Mouse (Mus musculus): ENCODE measurements at regions not wholly inside any gene's neighbourhood (a gene's known extent, or its start where the extent isn't known, plus 50 kb on each side); places are given as distances from the start of the nearest gene placed in this dataset.

GRCm38 (mm10) chr6:67115505-67116303 is 78.4 kb upstream of the Gadd45a start:
- DNase-seq (ENCODE audit: low read depth, low spot score): no peak

DNA sequence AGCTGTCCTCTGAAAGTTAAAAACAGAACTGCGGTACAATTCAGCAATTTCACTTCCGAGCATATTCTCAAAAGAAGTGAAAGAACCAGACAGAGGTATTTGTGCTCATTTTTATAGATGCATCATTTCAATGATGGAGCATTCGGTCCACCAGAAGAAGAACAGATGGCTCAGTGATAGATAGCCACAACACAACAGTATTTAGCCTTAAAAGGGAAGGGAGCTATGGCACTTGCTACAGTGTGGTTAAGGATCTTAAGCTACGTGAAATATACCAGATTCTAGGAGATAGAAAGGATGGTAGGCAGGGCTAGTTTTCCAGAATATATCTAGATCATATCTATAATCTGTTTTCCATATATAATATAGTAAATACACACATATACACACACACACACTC is 77.5 kb upstream of the Gadd45a start:
- DNase-seq (ENCODE audit: low read depth, low spot score): peak; percentile 48

DNA sequence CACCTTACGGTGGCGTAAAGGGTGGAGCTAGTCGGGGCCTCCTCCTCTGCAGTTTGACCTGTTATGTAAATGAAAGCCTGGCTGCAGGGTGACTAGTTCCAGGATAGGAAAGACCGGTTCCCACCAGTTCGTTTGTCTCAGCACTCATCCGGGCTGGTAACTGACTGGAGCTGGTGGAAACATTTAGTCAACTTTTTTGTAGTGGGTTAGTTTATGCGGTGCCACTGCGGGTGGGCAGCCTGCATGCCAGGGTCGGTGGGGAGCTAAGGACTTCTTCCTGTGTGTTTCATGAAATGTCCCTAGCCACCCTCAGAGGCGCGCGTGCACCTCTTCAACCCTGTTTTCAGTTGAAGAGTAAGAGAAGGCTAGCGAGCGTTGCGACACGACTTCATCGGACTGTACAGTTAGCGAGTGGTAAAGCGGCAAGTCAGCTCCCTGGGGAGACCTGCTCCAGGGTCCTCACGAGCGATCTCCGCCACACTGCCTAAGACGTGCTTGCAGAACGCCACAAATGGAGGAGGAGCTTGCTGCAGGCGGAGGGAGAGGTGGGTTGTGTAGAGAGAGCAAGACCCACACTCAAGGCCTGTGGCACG is 76.5 kb upstream of the Gadd45a start:
- no peak for DNase-seq (ENCODE audit: low read depth, low spot score)

DNA sequence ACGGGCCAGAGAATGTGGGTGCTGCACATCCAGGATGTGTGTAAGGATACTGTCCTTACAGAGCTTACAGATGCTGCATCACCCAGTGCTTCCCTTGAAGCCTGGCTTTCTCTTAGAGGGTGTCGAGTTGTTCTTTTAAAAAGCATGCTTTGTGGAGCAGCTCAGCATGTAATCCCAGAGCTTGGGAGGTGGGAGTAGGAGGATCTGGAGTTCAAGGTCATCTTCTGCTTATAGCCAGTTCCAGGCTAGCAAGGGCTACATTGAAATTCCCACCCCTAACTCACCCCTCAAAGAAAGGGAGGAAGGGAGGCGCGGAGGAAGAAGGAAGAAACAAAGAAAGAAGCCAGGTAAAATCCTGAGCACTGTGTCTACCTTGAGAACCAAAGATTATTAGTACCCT is 76.0 kb upstream of the Gadd45a start:
- no peak for DNase-seq (ENCODE audit: low read depth, low spot score)

DNA sequence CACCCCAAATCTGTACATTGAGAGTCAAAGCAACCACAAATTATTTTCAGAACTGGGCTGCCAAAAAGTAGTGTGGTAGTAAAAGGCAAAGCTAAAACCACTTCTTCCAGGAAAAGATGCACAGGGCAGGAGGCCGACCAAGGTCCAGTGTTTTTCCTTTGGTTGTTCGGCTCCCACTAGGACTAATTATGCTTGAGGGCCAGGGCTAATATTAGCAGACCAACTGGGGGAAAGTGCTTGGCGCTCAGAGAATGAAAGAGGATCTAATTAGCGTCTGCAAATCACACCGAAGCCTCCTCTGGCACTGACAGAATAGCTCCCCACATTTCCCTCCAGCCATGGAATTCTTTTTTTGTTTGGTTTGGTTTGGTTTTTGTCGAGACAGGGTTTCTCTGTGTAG is 75.1 kb upstream of the Gadd45a start:
- DNase-seq (ENCODE audit: low read depth, low spot score): peak; percentile 26

DNA sequence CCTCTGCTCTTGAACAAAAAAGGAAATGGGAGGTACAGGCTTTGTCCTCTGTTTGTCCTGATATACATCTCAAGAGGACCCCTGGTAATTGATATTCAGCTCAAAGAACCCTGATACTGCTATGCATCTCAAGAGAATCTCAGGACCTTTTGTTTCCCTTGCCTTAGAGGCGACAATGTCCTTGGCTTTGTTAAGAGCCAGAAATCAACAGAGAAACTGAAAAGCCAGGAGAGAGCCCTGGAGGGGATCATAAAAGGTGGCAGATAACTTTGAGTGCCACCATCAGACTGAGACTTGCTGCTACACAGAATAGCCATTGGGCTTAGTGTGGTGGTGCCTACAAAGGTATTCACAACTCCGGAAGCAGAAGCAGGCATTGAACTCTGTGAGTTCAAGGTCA is 74.3 kb upstream of the Gadd45a start:
- DNase-seq (ENCODE audit: low read depth, low spot score): no peak

DNA sequence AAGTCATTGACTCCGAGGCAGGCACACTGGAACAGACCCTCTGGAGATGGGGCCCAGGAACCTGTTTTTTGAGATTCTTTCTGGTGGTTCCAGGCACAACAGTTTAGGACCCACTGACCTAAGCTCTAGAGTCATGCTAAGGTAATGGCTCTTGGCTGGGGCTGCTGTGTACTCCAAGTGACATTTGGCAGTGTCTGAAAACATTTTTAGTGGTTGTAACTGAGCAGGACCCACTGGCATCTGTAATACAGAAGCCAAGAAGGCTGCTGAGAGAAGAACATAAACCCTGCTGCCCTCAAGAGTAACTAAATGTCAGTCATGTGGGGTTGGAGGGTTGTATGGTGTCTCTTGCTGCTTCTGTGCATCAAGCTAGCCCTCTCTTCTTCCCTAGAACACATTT is 73.1 kb upstream of the Gadd45a start:
- no peak for DNase-seq (ENCODE audit: low read depth, low spot score)

- no peak for DNase-seq (ENCODE audit: low read depth, low spot score)
Measured at GRCm38 (mm10) chr6:67109774-67110173, 72.5 kb upstream of the Gadd45a start.

GRCm38 (mm10) chr6:67107517-67107916 is 70.3 kb upstream of the Gadd45a start:
- DNase-seq (ENCODE audit: low read depth, low spot score): no peak

DNA sequence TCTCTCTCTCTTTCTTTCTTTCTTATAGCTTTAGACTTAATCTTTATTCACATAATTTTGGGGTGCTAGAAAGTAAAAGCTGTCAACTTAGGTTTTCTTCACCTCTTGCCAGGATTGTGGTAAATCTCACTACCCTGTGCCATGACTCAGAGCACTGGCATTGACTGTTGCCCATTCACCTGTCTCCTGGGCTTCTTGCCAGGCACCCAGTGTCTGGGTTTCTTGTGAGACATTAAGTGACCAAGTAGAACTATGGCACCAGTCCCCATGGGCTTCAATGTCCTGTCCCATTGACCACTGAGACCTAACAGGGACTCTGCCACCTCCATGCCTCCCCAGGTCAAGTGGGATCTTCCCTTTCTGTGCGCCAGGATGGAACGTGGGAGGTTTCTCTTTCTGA is 69.2 kb upstream of the Gadd45a start:
- no peak for DNase-seq (ENCODE audit: low read depth, low spot score)

- no peak for DNase-seq (ENCODE audit: low read depth, low spot score)
Measured at GRCm38 (mm10) chr6:67105386-67105785, 68.1 kb upstream of the Gadd45a start.

DNA sequence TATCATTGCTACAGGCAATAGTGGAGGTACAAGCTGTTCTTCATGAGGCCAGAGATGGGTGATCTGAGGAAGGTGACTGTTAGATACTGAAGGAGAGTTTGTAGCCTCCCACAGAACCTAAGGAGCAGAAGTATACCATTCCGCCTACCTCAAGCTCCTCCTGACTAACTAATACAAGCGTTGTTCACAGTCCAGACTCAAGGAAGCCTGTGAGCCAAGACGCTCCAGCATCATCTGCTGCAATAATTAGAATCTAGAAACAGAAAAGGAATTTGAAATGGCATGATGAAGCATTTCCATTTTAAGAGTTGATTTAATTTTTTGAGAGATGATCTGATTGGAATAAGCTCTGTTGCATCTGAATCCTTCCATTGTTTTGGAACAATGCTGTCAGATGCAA is 66.9 kb upstream of the Gadd45a start:
- DNase-seq (ENCODE audit: low read depth, low spot score): peak; percentile 67

- peak; percentile 85 for DNase-seq (ENCODE audit: low read depth, low spot score)
Measured at GRCm38 (mm10) chr6:67102541-67103134, 65.4 kb upstream of the Gadd45a start.

GRCm38 (mm10) chr6:67102014-67102413 is 64.8 kb upstream of the Gadd45a start:
- peak; percentile 65 for DNase-seq (ENCODE audit: low read depth, low spot score)

DNA sequence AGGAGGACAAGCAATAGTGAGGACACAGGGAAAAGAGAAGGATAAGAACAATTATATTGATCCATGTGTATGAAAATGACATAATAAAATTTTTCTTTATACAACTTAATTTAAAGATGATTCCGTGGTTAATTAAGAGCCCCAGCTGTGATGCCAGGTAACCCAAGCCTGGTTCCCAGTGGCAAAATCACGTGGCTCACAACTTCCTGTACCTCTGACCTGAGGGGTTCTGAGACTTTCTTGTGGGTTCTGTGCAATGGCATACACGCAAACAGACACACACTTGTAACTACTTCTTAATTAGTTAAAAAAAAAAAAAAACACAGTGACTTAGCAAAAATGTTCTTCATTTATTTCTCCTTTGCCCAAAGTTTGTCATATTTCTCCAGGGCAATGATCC is 57.2 kb upstream of the Gadd45a start:
- DNase-seq (ENCODE audit: low read depth, low spot score): no peak

GRCm38 (mm10) chr6:67093128-67093527 is 55.9 kb upstream of the Gadd45a start:
- DNase-seq (ENCODE audit: low read depth, low spot score): no peak

DNA sequence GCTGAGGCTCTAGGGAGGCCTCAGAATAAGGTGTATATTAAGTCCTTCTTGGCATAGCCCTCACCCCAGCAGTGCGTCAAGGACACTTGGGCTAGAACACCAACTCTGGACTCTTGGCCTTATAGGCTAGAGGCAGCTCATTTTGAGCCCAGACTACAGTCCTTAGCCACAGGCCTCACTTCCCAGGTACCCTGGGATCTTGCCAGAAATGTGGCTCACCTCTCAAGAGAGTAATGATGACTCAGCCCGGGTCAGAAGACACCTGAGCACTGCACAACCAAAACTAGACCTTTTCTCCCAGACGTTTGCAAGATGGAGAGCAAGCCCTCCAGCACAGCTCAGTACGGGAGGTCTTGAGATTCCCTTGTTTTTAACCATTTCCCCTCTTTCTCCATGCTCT is 52.9 kb upstream of the Gadd45a start:
- no peak for DNase-seq (ENCODE audit: low read depth, low spot score)

DNA sequence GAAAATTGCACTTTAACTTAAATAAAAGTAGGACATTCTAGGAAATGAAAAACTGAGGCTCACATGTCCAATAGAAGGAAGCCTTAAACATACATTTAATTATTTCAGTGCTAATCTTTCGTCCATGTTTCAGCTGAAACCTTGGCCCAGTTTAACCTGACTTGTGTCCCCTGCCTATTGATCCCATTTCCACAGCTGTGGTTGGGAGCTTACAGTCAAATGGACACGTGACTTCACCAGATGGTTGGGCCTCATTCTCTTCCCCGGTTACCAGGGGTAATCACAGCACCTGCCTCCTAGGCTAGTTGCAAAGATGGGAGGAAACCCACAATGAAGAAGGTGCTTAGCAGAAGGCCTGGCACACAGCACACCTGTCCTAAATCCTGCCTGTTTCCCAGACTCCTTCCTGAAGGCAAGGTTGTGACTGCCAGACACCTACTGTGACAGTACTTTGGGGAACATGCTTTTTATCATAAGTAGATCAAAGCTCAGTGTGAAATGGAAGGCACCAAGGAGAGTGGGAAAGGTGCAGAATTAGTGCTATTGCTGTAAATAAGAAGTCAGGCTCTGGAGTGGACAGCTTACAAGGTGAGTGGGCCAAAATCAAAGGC is 52.4 kb upstream of the Gadd45a start:
- DNase-seq (ENCODE audit: low read depth, low spot score): peak; percentile 42

GRCm38 (mm10) chr6:67088741-67089455 is 51.6 kb upstream of the Gadd45a start:
- DNase-seq (ENCODE audit: low read depth, low spot score): no peak

GRCm38 (mm10) chr6:67087837-67088440 is 50.7 kb upstream of the Gadd45a start:
- DNase-seq (ENCODE audit: low read depth, low spot score): no peak

GRCm38 (mm10) chr6:67087393-67087792 is 50.1 kb upstream of the Gadd45a start:
- DNase-seq (ENCODE audit: low read depth, low spot score): no peak

All from brain, adult 2 months (tissue).